Mouse (Mus musculus) right cerebral cortex, adult 2 months (tissue): ENCODE measurements at regions not wholly inside any gene's neighbourhood (a gene's known extent, or its start where the extent isn't known, plus 50 kb on each side); places are given as distances from the start of the nearest gene placed in this dataset.

Experiments
- DNase-seq, 2 experiments: peaks; one replicate each; pipeline ENCODE4 v3.0.0; 2021 to 2022; ENCODE audit warnings: low spot score in 2 of 2

- DNase-seq = no peak
Measured at GRCm38 (mm10) chr7:70646801-70647200, 280.3 kb upstream of the Nr2f2 start.

- DNase-seq = no peak
Measured at GRCm38 (mm10) chr7:70643694-70644301, 277.3 kb upstream of the Nr2f2 start.

GRCm38 (mm10) chr7:70643055-70643454 lies 276.5 kb upstream of the Nr2f2 start:
- no peak for DNase-seq

- DNase-seq = peak in 1 of 2 experiments; percentile 3
Measured at GRCm38 (mm10) chr7:70641217-70641616, 274.7 kb upstream of the Nr2f2 start.

- no peak for DNase-seq
Measured at GRCm38 (mm10) chr7:70640574-70640973, 274.0 kb upstream of the Nr2f2 start.

- DNase-seq = no peak
Measured at GRCm38 (mm10) chr7:70638161-70638560, 271.6 kb upstream of the Nr2f2 start.

- peak; percentile 10 to 17 for DNase-seq
Measured at GRCm38 (mm10) chr7:70634016-70634415, 267.5 kb upstream of the Nr2f2 start.

GRCm38 (mm10) chr7:70633577-70633976 lies 267.0 kb upstream of the Nr2f2 start:
- peak; percentile 52 to 55 for DNase-seq

GRCm38 (mm10) chr7:70625643-70626231 lies 259.2 kb upstream of the Nr2f2 start:
- no peak for DNase-seq

GRCm38 (mm10) chr7:70624727-70625642 lies 258.4 kb upstream of the Nr2f2 start:
- peak in 1 of 2 experiments; percentile 11 for DNase-seq

GRCm38 (mm10) chr7:70624031-70624726 lies 257.6 kb upstream of the Nr2f2 start:
- DNase-seq = no peak

GRCm38 (mm10) chr7:70619400-70619799 lies 252.9 kb upstream of the Nr2f2 start:
- no peak for DNase-seq

- DNase-seq = no peak
Measured at GRCm38 (mm10) chr7:70618270-70618669, 251.7 kb upstream of the Nr2f2 start.

- no peak for DNase-seq
Measured at GRCm38 (mm10) chr7:70606511-70606910, 240.0 kb upstream of the Nr2f2 start.

- DNase-seq = no peak
Measured at GRCm38 (mm10) chr7:70604471-70605174, 238.1 kb upstream of the Nr2f2 start.

GRCm38 (mm10) chr7:70593027-70593426 lies 226.5 kb upstream of the Nr2f2 start:
- no peak for DNase-seq

- no peak for DNase-seq
Measured at GRCm38 (mm10) chr7:70591361-70592256, 225.1 kb upstream of the Nr2f2 start.

GRCm38 (mm10) chr7:70589713-70590112 lies 223.2 kb upstream of the Nr2f2 start:
- DNase-seq = no peak

GRCm38 (mm10) chr7:70588061-70588460 lies 221.5 kb upstream of the Nr2f2 start:
- no peak for DNase-seq

- DNase-seq = no peak
Measured at GRCm38 (mm10) chr7:70584480-70584879, 217.9 kb upstream of the Nr2f2 start.
